Mouse (Mus musculus) liver, postnatal 0 days (tissue): Measurements from ENCODE around the gene Il6st. TPM values are rescaled to one million over a fixed set of nuclear protein-coding genes. Genes with fewer than 3 reads are reported as not detected.
A peak's percentile ranks its signal among the peaks of the same experiment; 100 is the strongest.

Source experiments
- ATAC-seq: fragments of 200-750 bp; cut with Nextera tagmentation; 2 replicates; pipeline ENCODE4 v1.8.0; 2017; ENCODE audit warnings: mild to moderate bottlenecking, moderate library complexity
- DNase-seq: peaks from one replicate; pipeline ENCODE4 v3.0.0-alpha.2; 2016
- H3K27ac ChIP-seq: fragments of 300-500 bp; sonication (generic); 2 replicates; pipeline ENCODE4 v1.5.1; 2014; ENCODE audit warnings: antibody characterized with exemption, moderate library complexity, mild to moderate bottlenecking, low read depth
- H3K27me3 ChIP-seq: fragments of 300-500 bp; sonication (generic); 2 replicates; pipeline ENCODE4 v1.6.1; 2014; ENCODE audit warnings: low read length, control low read depth, mixed read lengths; ENCODE audit not compliant: insufficient read depth
- H3K36me3 ChIP-seq: fragments of 300-500 bp; sonication (generic); replicated peaks from 2 replicates; pipeline ENCODE4 v1.6.1; 2014; ENCODE audit warnings: mild to moderate bottlenecking, control low read depth, low read length, moderate library complexity, mixed read lengths; ENCODE audit not compliant: insufficient read depth
- H3K4me1 ChIP-seq: fragments of 300-500 bp; sonication (generic); 2 replicates; pipeline ENCODE4 v1.6.1; 2014; ENCODE audit warnings: antibody characterized with exemption, mild to moderate bottlenecking, control low read depth; ENCODE audit not compliant: insufficient read depth
- H3K4me2 ChIP-seq: fragments of 300-500 bp; sonication (generic); 2 replicates; pipeline ENCODE4 v1.6.1; 2014; ENCODE audit warnings: low read depth, mild to moderate bottlenecking, low read length, moderate library complexity, mixed read lengths
- H3K4me3 ChIP-seq: fragments of 300-500 bp; sonication (generic); 2 replicates; pipeline ENCODE4 v1.5.1; 2014; ENCODE audit warnings: low read depth, low read length
- H3K9ac ChIP-seq: fragments of 300-500 bp; sonication (generic); replicated peaks from 2 replicates; pipeline ENCODE4 v1.6.1; 2014; ENCODE audit warnings: mild to moderate bottlenecking, moderate library complexity
- H3K9me3 ChIP-seq: fragments of 300-500 bp; sonication (generic); 2 replicates; pipeline ENCODE4 v1.6.1; 2016; ENCODE audit warnings: mild to moderate bottlenecking, control low read depth, low read length, mixed read lengths
- CTCF ChIP-seq: sonication (generic); IDR thresholded peaks from 2 replicates; pipeline ENCODE4 v1.5.1; 2016; ENCODE audit warnings: antibody characterized with exemption, low read depth
- EP300 ChIP-seq: IDR thresholded peaks from 2 replicates; pipeline ENCODE4 v1.6.1; 2016; ENCODE audit warnings: antibody characterized with exemption, low read depth, mild to moderate bottlenecking
- WGBS: fragments of 180-500 bp; shearing (Covaris S2); extraction: QIAGEN DNeasy Blood & Tissue Kit; methylation state at CpG from one replicate; pipeline ENCODE4 v1.1.7; 2014; ENCODE audit not compliant: insufficient replicate concordance; 5-methylcytosine and 5-hydroxymethylcytosine counted together
- polyA plus RNA-seq: library from polyadenylated mRNA; unstranded; fragments of >200 nt; fragmentation: Nextera tagmentation; extraction: Ambion mirVana; gene quantifications from 2 replicates; pipeline ENCODE4 v1.2.1, GENCODE M21; 2015

Il6st gene
- polyA plus RNA-seq, 1 experiment from 2014 or later, result 11.7 TPM

- 3% methylated on average over 18 of the region's 18 CpGs for WGBS
- H3K36me3 ChIP-seq, result no peaks in the 10 kb centered on the region
- ATAC-seq, result no peak
- TF ChIP-seq CTCF (no peak), EP300 (no peak)
- H3K9ac ChIP-seq, result peak overlapping the region; percentile 87
- H3K27ac ChIP-seq, result peak overlapping the region; percentile 79
- H3K27me3 ChIP-seq, result no peaks in the 10 kb centered on the region; the same call in 1 of the 2 replicates
- DNase-seq, result no peak
- H3K4me1 ChIP-seq, result peaks cover 7% of the 10 kb centered on the region; the same call in 1 of the 2 replicates
- peak overlapping the region; percentile 82 for H3K4me3 ChIP-seq
- H3K9me3 ChIP-seq, result no peaks in the 10 kb centered on the region
- H3K4me2 ChIP-seq, result peak overlapping the region; percentile 83
Observed at GRCm38 (mm10) chr13:112464626-112465287, 887 bp downstream of the Il6st start.

- 46% methylated on average over 2 of the region's 2 CpGs for WGBS
- TF ChIP-seq EP300, result no peak
- no peak for TF ChIP-seq CTCF
- no peaks in the 10 kb centered on the region for H3K36me3 ChIP-seq
- H3K27ac ChIP-seq, result peak overlapping the region; percentile 44; the same call in 1 of the 2 replicates
- peak overlapping the region; percentile 83 for H3K4me2 ChIP-seq
- peaks cover 10% of the 10 kb centered on the region; the same call in 1 of the 2 replicates for H3K4me1 ChIP-seq
- no peaks in the 10 kb centered on the region for H3K9me3 ChIP-seq
- ATAC-seq (no peak), DNase-seq (no peak)
- H3K4me3 ChIP-seq, result peak overlapping the region; percentile 82
- H3K9ac ChIP-seq, result 0 out of 2 replicates have a peak overlapping the region, but pooled peaks have one; percentile 30
- H3K27me3 ChIP-seq, result no peaks in the 10 kb centered on the region; the same call in 1 of the 2 replicates
Observed at GRCm38 (mm10) chr13:112465585-112465984, 1.7 kb downstream of the Il6st start.

GRCm38 (mm10) chr13:112466136-112466945 lies 2.5 kb downstream of the Il6st start:
- peak overlapping the region; percentile 82 for H3K4me3 ChIP-seq
- DNase-seq, result no peak

GRCm38 (mm10) chr13:112466946-112467255 lies 3.0 kb downstream of the Il6st start:
- H3K4me2 ChIP-seq, result peak overlapping the region; percentile 83
- WGBS, result 62% methylated on average over 3 of the region's 3 CpGs
- DNase-seq (no peak), ATAC-seq (no peak)
- peaks cover 12% of the 10 kb centered on the region; the same call in 1 of the 2 replicates for H3K4me1 ChIP-seq
- no peaks in the 10 kb centered on the region for H3K36me3 ChIP-seq
- H3K4me3 ChIP-seq, result peak overlapping the region; percentile 82; the same call in 1 of the 2 replicates
- peak overlapping the region; percentile 34; the same call in 1 of the 2 replicates for H3K27ac ChIP-seq
- H3K9me3 ChIP-seq, result no peaks in the 10 kb centered on the region
- no peaks in the 10 kb centered on the region; the same call in 1 of the 2 replicates for H3K27me3 ChIP-seq
- TF ChIP-seq CTCF, result no peak
- TF ChIP-seq EP300, result no peak
- H3K9ac ChIP-seq, result peak overlapping the region; percentile 34; the same call in 1 of the 2 replicates

More at GRCm38 (mm10) chr13:112466136-112466945, 2.5 kb downstream of the Il6st start:
- H3K4me1 ChIP-seq, result peaks cover 12% of the 10 kb centered on the region; the same call in 1 of the 2 replicates
- no peaks in the 10 kb centered on the region for H3K9me3 ChIP-seq
- TF ChIP-seq CTCF, result no peak
- no peak for TF ChIP-seq EP300
- no peak for ATAC-seq
- no peaks in the 10 kb centered on the region; the same call in 1 of the 2 replicates for H3K27me3 ChIP-seq
- no peaks in the 10 kb centered on the region for H3K36me3 ChIP-seq
- WGBS, result 68% methylated on average over 19 of the region's 19 CpGs
- H3K27ac ChIP-seq, result peak overlapping the region; percentile 34; the same call in 1 of the 2 replicates
- H3K4me2 ChIP-seq, result peak overlapping the region; percentile 83
- peak overlapping the region; percentile 34; the same call in 1 of the 2 replicates for H3K9ac ChIP-seq

GRCm38 (mm10) chr13:112467384-112467783 lies 3.5 kb downstream of the Il6st start:
- Histone ChIP-seq H3K4me3 (no peak overlapping the region), H3K9me3 (no peaks in the 10 kb centered on the region), H3K27me3 (no peaks in the 10 kb centered on the region; the same call in 1 of the 2 replicates), H3K4me2 (peak overlapping the region; percentile 47), H3K36me3 (no peaks in the 10 kb centered on the region), H3K9ac (no peak overlapping the region), H3K27ac (no peak overlapping the region), H3K4me1 (peaks cover 12% of the 10 kb centered on the region; the same call in 1 of the 2 replicates)
- TF ChIP-seq CTCF, result no peak
- no peak for TF ChIP-seq EP300
- no peak for DNase-seq
- no peak for ATAC-seq
- WGBS, result 82% methylated on average over 9 of the region's 9 CpGs

GRCm38 (mm10) chr13:112469491-112469890 lies 5.6 kb downstream of the Il6st start:
- ATAC-seq, result no peak
- H3K9me3 ChIP-seq, result no peaks in the 10 kb centered on the region
- 73% methylated on average over 5 of the region's 5 CpGs for WGBS

More at GRCm38 (mm10) chr13:112469491-112469890, 5.6 kb downstream of the Il6st start:
- H3K36me3 ChIP-seq, result no peaks in the 10 kb centered on the region
- no peak overlapping the region for H3K9ac ChIP-seq
- no peak overlapping the region for H3K4me3 ChIP-seq
- DNase-seq, result no peak
- no peak overlapping the region for H3K27ac ChIP-seq
- peaks cover 15% of the 10 kb centered on the region; the same call in 1 of the 2 replicates for H3K4me1 ChIP-seq
- TF ChIP-seq CTCF (no peak), EP300 (no peak)
- H3K4me2 ChIP-seq, result no peak overlapping the region
- no peaks in the 10 kb centered on the region; the same call in 1 of the 2 replicates for H3K27me3 ChIP-seq
